Mouse (Mus musculus) MEL (cell line): ENCODE measurements around the gene Ensa. TPM values are rescaled to one million over a fixed set of nuclear protein-coding genes. Genes with fewer than 3 reads are reported as not detected.
A peak's percentile ranks its signal among the peaks of the same experiment; 100 is the strongest.

Experiments used
- DNase-seq: peaks from one replicate; pipeline ENCODE4 v3.0.0; 2011; ENCODE audit warnings: low read depth, low spot score
- H3K27ac ChIP-seq: 2 replicates; pipeline ENCODE4 v1.5.1; 2012; ENCODE audit warnings: low read depth, mild to moderate bottlenecking, control low read depth, low read length, moderate library complexity; ENCODE audit not compliant: control insufficient read depth
- H3K27me3 ChIP-seq, 2 experiments: fragments of 150-350 bp in 1 of 2; sonication (generic) in 1 of 2; 2 replicates each; pipeline ENCODE4 v1.6.1; 2012; ENCODE audit warnings: low read length in 2 of 2, mild to moderate bottlenecking in 2 of 2, improper control_type of control experiment in 1 of 2, moderate library complexity in 1 of 2; ENCODE audit not compliant: insufficient read depth in 2 of 2, control insufficient read depth in 1 of 2
- H3K36me3 ChIP-seq, 2 experiments: 2 replicates each; pipeline ENCODE4 v1.6.1; 2012 to 2014; ENCODE audit warnings: low read length in 2 of 2, improper control_type of control experiment in 1 of 2, inconsistent platforms in 1 of 2, mild to moderate bottlenecking in 1 of 2; ENCODE audit not compliant: insufficient read depth in 2 of 2, control insufficient read depth in 1 of 2
- H3K4me1 ChIP-seq, 2 experiments: fragments of 150-350 bp in 1 of 2; sonication (generic) in 1 of 2; 2 replicates each; pipeline ENCODE4 v1.6.1; 2012; ENCODE audit warnings: low read length in 2 of 2, improper control_type of control experiment in 1 of 2, mild to moderate bottlenecking in 1 of 2; ENCODE audit not compliant: insufficient read depth in 2 of 2, control insufficient read depth in 1 of 2
- H3K4me3 ChIP-seq, 2 experiments: fragments of 150-350 bp in 1 of 2; sonication (generic) in 1 of 2; 2 replicates each; pipeline ENCODE4 v1.5.1; 2012; ENCODE audit warnings: low read depth in 2 of 2, low read length in 2 of 2, mild to moderate bottlenecking in 2 of 2, moderate library complexity in 2 of 2, control low read depth in 1 of 2, improper control_type of control experiment in 1 of 2; ENCODE audit not compliant: control insufficient read depth in 1 of 2, insufficient read depth in 1 of 2
- H3K79me2 ChIP-seq: 2 replicates; pipeline ENCODE4 v1.6.1; 2012; ENCODE audit warnings: mild to moderate bottlenecking, low read length, moderate library complexity; ENCODE audit not compliant: control insufficient read depth, poor library complexity, insufficient read depth
- H3K9ac ChIP-seq: 2 replicates; pipeline ENCODE4 v1.6.1; 2012; ENCODE audit warnings: low read depth, mild to moderate bottlenecking, control low read depth, low read length, moderate library complexity; ENCODE audit not compliant: control insufficient read depth, poor library complexity, severe bottlenecking
- H3K9me3 ChIP-seq: fragments of 150-350 bp; sonication (generic); replicated peaks from 2 replicates; pipeline ENCODE4 v1.6.1; 2012; ENCODE audit warnings: mild to moderate bottlenecking, low read length, improper control_type of control experiment, moderate library complexity; ENCODE audit not compliant: insufficient read depth
- BHLHE40 ChIP-seq: IDR thresholded peaks from 2 replicates; pipeline ENCODE4 v1.6.1; 2012; ENCODE audit warnings: low read depth, mild to moderate bottlenecking, inconsistent platforms, low read length, improper control_type of control experiment, borderline replicate concordance
- CTCF ChIP-seq, 3 experiments: IDR thresholded peaks in 2 of 3; conservative IDR thresholded peaks in 1 of 3; 2 replicates each; pipeline ENCODE4 v1.5.1; 2011 to 2012; ENCODE audit warnings: low read length in 3 of 3, low read depth in 2 of 3, mild to moderate bottlenecking in 2 of 3, improper control_type of control experiment in 1 of 3, inconsistent platforms in 1 of 3, mixed read lengths in 1 of 3, moderate library complexity in 1 of 3; ENCODE audit not compliant: control insufficient read depth in 1 of 3, insufficient read depth in 1 of 3, poor library complexity in 1 of 3, severe bottlenecking in 1 of 3
- E2F4 ChIP-seq: IDR thresholded peaks from 2 replicates; pipeline ENCODE4 v1.6.1; 2011; ENCODE audit warnings: low read depth, low read length, improper control_type of control experiment, borderline replicate concordance
- ELF1 ChIP-seq: IDR thresholded peaks from 2 replicates; pipeline ENCODE4 v1.6.1; 2014; ENCODE audit warnings: low read depth, mild to moderate bottlenecking, inconsistent platforms, low read length, improper control_type of control experiment, moderate library complexity
- EP300 ChIP-seq, 2 experiments: IDR thresholded peaks; 2 replicates each; pipeline ENCODE4 v1.6.1; 2011; ENCODE audit warnings: improper control_type of control experiment in 2 of 2, low read length in 2 of 2, low read depth in 1 of 2, mild to moderate bottlenecking in 1 of 2
- ETS1 ChIP-seq: IDR thresholded peaks from 2 replicates; pipeline ENCODE4 v1.6.1; 2012; ENCODE audit warnings: low read depth, mild to moderate bottlenecking, inconsistent platforms, low read length, improper control_type of control experiment, moderate library complexity
- GATA1 ChIP-seq: IDR thresholded peaks from 2 replicates; pipeline ENCODE4 v1.6.1; 2011; ENCODE audit warnings: low read depth, low read length, improper control_type of control experiment
- JUND ChIP-seq: IDR thresholded peaks from 2 replicates; pipeline ENCODE4 v1.6.1; 2011; ENCODE audit warnings: low read depth, mild to moderate bottlenecking, improper control_type of control experiment, low read length
- MAX ChIP-seq: IDR thresholded peaks from 2 replicates; pipeline ENCODE4 v1.6.1; 2011; ENCODE audit warnings: low read length, improper control_type of control experiment
- POLR2A ChIP-seq, 2 experiments: IDR thresholded peaks; 2 replicates each; pipeline ENCODE4 v1.6.1; 2011 to 2012; ENCODE audit warnings: low read length in 2 of 2, mild to moderate bottlenecking in 2 of 2, control low read depth in 1 of 2, improper control_type of control experiment in 1 of 2, low read depth in 1 of 2, moderate library complexity in 1 of 2; ENCODE audit not compliant: control insufficient read depth in 1 of 2, insufficient read depth in 1 of 2, poor library complexity in 1 of 2
- POLR2AphosphoS5 ChIP-seq: IDR thresholded peaks from 2 replicates; pipeline ENCODE4 v1.6.1; 2012; ENCODE audit warnings: low read depth, borderline replicate concordance, mild to moderate bottlenecking, inconsistent platforms, low read length, moderate library complexity, mixed read lengths
- SIN3A ChIP-seq: IDR thresholded peaks from 2 replicates; pipeline ENCODE4 v1.6.1; 2012; ENCODE audit warnings: low read length, improper control_type of control experiment, inconsistent platforms
- TBP ChIP-seq: IDR thresholded peaks from 2 replicates; pipeline ENCODE4 v1.8.0; 2011; ENCODE audit warnings: low read depth, low read length, improper control_type of control experiment
- UBTF ChIP-seq: IDR thresholded peaks from 2 replicates; pipeline ENCODE4 v1.6.1; 2012; ENCODE audit warnings: low read depth, mild to moderate bottlenecking, inconsistent platforms, low read length, improper control_type of control experiment, moderate library complexity, borderline replicate concordance; ENCODE audit not compliant: insufficient read depth
- ZC3H11A ChIP-seq: IDR thresholded peaks from 2 replicates; pipeline ENCODE4 v1.6.1; 2012; ENCODE audit warnings: low read depth, mild to moderate bottlenecking, inconsistent platforms, low read length, improper control_type of control experiment
- ZKSCAN1 ChIP-seq: IDR thresholded peaks from 2 replicates; pipeline ENCODE4 v1.6.1; 2012; ENCODE audit warnings: low read depth, mild to moderate bottlenecking, inconsistent platforms, low read length, improper control_type of control experiment, moderate library complexity
- ZMIZ1 ChIP-seq: IDR thresholded peaks from 2 replicates; pipeline ENCODE4 v1.6.1; 2012; ENCODE audit warnings: low read depth, mild to moderate bottlenecking, inconsistent platforms, low read length, improper control_type of control experiment, moderate library complexity
- polyA plus RNA-seq, 2 experiments: library from polyadenylated mRNA; stranded (reverse) in 1 of 2; unstranded in 1 of 2; fragments of >175 nt in 1 of 2; fragments of >200 nt in 1 of 2; gene quantifications; 2 replicates each; pipeline versions ENCODE4 v1.2.1 to v1.2.4; 2012; ENCODE audit warnings: low replicate concordance in 2 of 2, low read depth in 1 of 2; ENCODE audit not compliant: insufficient read length in 2 of 2, insufficient read depth in 1 of 2, missing spikeins in 1 of 2
- total RNA-seq: library from RNA; depleted of rRNA; stranded (reverse); fragments of 300-350 nt; gene quantifications from 2 replicates; pipeline ENCODE4 v1.2.3, GENCODE M21; 2012

The Ensa gene
- total and polyA plus RNA-seq, 3 experiments: 85.2 to 90.5 TPM; not detected in 1

DNA sequence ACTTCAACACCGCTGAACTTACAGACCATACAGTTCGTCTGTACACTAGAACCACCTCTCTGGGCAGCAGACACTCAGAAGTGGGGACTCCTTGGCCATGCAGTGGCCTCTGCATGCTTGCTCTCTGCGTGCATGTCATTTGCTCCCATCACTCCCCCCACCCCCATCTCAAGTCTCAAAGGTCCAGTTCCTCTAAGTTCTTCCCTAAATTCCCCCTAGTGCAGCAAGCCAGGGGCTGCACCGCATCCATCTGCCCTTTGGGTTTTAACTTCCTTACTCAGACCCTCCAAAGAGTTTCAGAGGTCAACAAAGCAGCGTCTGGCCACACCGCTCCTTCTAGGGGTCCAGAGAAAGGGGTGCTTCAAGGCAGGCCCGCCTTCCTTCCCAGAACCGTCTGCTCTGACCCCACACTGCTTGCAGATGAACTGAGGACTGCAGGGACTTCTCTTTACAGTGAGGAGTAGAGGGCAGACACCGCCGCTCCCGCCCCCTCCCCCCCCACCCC, 49.0 kb downstream of the Ensa start:
- H3K9ac ChIP-seq: peak overlapping the region; percentile 75
- no peaks in the 10 kb centered on the region for H3K9me3 ChIP-seq
- H3K36me3 ChIP-seq: peaks cover 2 to 47% of the 10 kb centered on the region in 2 experiments; a peak in 3 of 4 replicates
- H3K79me2 ChIP-seq: peaks cover 29% of the 10 kb centered on the region
- no peak for TF ChIP-seq ELF1
- 0 out of 2 replicates have a peak, but pooled peaks have one; percentile 5 for TF ChIP-seq POLR2AphosphoS5
- TF ChIP-seq POLR2A (IDR thresholded peaks at IDR 0.05; ENCODE audit: control insufficient read depth in 1 of 2, insufficient read depth in 1 of 2, low read depth in 1 of 2, low read length in 2 of 2, poor library complexity in 1 of 2): peak in 1 of 2 experiments; percentile 60; a peak in 1 of 4 replicates
- TF ChIP-seq ZKSCAN1: no peak
- no peak for TF ChIP-seq GATA1
- no peak for TF ChIP-seq BHLHE40
- TF ChIP-seq E2F4: no peak
- no peak for TF ChIP-seq CTCF (IDR thresholded peaks at IDR 0.05 in 2 of 3, conservative IDR thresholded peaks at IDR 0.05 in 1 of 3; ENCODE audit: control insufficient read depth in 1 of 3, insufficient read depth in 1 of 3, low read depth in 2 of 3, low read length in 3 of 3, poor library complexity in 1 of 3, severe bottlenecking in 1 of 3)
- no peak for TF ChIP-seq JUND
- no peak for TF ChIP-seq SIN3A
- TF ChIP-seq UBTF: no peak
- no peak for TF ChIP-seq ETS1
- no peaks in the 10 kb centered on the region for H3K27me3 ChIP-seq
- peak overlapping the region; percentile 93 for H3K27ac ChIP-seq
- DNase-seq: peak; percentile 82
- peak overlapping the region; percentile 48 to 51 for H3K4me3 ChIP-seq
- H3K4me1 ChIP-seq: peaks cover 36 to 53% of the 10 kb centered on the region in 2 experiments

DNA sequence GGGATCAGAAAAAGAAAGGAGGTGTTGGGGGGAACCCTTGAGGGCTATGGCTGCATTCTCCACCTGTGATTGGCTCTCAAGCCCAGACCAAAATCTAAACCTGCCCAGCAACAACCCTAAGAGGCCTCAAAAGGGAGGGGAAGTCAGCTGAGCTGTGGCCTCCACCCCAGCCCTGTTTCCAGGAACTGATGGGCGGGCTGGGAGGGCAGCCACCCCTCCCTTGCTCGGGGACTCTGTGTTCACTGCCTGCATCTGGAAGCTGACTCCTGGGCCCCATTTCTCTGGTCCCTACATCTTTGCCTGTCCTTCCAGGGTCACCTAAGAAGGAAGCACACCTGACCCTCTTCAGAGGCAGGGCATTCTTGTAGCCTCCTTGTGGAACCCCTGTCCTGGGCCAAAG, 49.4 kb downstream of the Ensa start:
- Histone ChIP-seq H3K9me3 (no peaks in the 10 kb centered on the region), H3K27me3 (no peaks in the 10 kb centered on the region), H3K27ac (peak overlapping the region; percentile 95), H3K79me2 (peaks cover 27% of the 10 kb centered on the region), H3K36me3 (peaks cover under 1 to 47% of the 10 kb centered on the region in 2 experiments; a peak in 3 of 4 replicates), H3K9ac (peak overlapping the region; percentile 71), H3K4me3 (peak overlapping the region; percentile 18 to 28; a peak in 3 of 4 replicates), H3K4me1 (peaks cover 36 to 53% of the 10 kb centered on the region in 2 experiments)
- TF ChIP-seq MAX (no peak), EP300 (IDR thresholded peaks at IDR 0.05; ENCODE audit: low read depth in 1 of 2, low read length in 2 of 2) (no peak), ZKSCAN1 (no peak), POLR2A (IDR thresholded peaks at IDR 0.05; ENCODE audit: control insufficient read depth in 1 of 2, insufficient read depth in 1 of 2, low read depth in 1 of 2, low read length in 2 of 2, poor library complexity in 1 of 2) (peak in 1 of 2 experiments; percentile 70; a peak in 2 of 4 replicates), ZMIZ1 (no peak), ZC3H11A (no peak), UBTF (0 out of 2 replicates have a peak, but pooled peaks have one; percentile 32), TBP (0 out of 2 replicates have a peak, but pooled peaks have one; percentile 33), E2F4 (no peak)
- peak; percentile 100 for DNase-seq
